Mouse (Mus musculus): ENCODE results near the gene Gtf3c4.

DNA sequence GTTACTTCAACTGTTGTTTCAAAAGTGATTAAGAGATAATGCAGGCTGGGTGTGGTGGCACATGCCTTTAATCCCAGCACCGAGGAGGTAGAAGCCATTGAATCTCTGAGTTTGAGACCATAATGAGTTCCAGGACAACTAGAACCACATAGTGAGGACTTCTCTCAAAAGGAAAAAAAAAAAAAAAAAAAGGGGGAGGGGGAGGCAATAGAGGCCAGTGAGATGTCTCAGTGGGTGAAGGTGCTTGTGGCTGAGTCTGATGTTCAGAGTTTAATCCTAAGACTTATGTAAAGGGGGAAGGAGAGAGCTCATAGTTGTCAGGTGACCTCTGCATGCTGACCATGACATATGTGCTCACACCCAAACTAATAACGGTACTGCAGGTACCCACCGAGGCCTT is 1.9 kb upstream of the Gtf3c4 start:
- no peak for TF ChIP-seq CTCF (IDR thresholded peaks at IDR 0.05; ENCODE audit: low read depth)
- TF ChIP-seq EP300 (IDR thresholded peaks at IDR 0.05; ENCODE audit: low read depth): no peak

All from liver, embryonic 14.5 days (tissue).